Mouse (Mus musculus): ENCODE results near the gene Nipbl.

Nipbl gene

DNA sequence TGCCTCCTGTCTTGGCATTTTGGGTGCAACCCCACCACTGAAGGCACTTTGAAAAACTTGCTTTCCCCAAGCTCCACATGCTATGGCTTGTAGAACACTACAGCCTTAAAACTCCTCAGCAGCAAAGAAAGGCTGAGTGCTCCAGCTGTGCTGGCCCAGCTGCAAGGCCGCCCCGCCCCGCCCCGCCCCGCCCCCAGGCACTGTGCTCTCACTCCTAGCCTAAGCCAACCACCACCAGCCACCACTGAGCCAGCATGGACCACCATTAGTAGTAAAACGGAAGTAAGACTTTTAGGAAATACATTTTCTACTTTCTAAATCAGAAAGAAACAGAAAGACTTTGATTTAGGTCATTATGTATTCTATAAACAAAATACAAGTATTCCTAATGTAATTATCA, 23.4 kb downstream of the Nipbl start:
- DNase-seq (ENCODE audit: low spot score in 2 of 2), result no peak

GRCm38 (mm10) chr15:8416500-8417138, 27.6 kb downstream of the Nipbl start:
- no peak for DNase-seq (ENCODE audit: low spot score in 2 of 2)

DNA sequence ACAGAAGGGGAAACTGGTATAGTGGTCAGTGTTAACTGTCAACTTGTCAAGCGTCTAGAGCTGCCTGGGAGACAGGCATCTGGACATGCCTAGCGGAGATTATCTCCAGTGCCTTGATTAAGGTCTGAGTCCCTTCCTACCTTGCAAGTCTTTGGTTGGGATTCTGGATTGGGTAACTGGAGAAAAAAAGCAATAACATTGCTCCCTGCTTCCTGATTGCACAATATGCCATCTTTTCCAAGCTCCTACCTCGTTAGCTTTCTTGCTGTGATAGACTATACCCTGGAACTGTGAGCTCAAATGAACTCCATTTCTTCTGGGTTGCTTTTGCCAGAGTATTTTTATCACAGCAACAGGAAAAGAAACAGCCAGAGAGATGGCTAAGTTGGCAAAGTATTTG, 30.9 kb downstream of the Nipbl start:
- no peak for DNase-seq (ENCODE audit: low spot score in 2 of 2)

DNA sequence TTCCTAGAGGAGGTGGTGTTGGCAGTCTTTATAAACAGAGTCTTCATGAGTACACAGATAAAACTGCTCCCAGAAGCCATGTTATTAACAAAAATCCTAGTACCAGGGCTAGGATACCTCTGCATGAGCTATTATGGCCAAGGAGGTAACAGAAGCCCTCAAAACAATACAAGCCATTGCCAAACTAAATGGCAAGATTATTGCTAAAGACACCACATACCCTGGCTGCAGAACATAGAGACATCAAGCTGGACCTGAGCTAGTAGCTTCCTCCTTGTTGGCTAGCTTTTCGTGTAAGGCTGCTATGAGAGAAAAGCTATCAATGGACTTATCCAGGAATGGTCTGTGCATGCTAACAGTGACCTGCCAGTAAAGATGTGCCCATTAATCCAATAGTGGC, 32.4 kb downstream of the Nipbl start:
- DNase-seq (ENCODE audit: low spot score in 2 of 2), result no peak

DNA sequence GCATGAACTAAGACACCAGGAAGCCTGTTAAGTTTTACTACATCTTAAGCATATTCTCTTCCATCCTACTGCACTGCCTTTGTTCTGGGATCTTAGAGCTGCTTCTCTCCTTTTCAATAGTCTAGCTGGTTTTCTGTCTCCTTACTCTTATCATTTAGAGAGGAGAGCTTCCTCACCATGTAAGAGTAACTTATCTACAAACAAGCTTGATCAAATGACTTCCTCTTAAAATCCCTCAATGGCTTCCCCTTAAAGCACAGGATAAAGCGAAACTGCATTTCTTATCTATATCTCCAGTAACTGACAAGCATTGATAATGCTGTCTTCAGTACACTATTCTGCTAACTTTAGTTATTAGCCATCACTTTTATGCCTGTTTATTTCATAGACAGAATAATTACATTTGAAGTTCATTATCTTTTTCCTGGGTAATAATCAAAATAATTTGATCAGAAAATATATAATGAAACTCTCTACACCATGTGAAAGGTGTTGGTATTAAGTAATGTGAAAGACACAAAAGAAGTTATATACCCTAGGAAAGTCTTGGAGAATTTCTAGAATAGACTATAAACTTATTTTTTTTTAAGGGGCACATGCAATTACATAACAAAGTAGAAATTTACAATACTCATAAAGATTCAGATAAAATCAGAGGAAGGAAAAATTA, 33.0 kb downstream of the Nipbl start:
- no peak for DNase-seq (ENCODE audit: low spot score in 2 of 2)

- DNase-seq (ENCODE audit: low spot score in 2 of 2), result no peak
Observed at GRCm38 (mm10) chr15:8407082-8407481, 37.2 kb downstream of the Nipbl start.

DNA sequence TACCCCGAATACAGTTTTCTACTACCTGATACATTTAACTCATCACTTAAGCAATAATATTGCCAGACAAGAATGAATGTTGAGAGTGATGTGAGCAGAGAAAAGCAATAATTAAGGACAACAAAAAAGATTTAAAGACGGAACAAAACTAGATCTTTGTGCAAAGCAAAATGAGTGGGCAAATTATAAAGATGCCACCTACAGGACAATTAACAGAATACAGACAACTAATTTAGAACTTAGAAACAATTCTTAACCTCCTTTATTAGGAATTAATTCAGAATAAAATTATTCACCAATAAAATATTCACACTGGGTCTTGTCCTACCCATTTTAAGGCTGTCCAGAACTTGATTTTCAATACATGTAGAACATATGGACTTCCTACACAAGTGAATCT, 38.0 kb downstream of the Nipbl start:
- no peak for DNase-seq (ENCODE audit: low spot score in 2 of 2)

- DNase-seq (ENCODE audit: low spot score in 2 of 2), result no peak
Observed at GRCm38 (mm10) chr15:8402591-8402990, 41.7 kb downstream of the Nipbl start.

DNA sequence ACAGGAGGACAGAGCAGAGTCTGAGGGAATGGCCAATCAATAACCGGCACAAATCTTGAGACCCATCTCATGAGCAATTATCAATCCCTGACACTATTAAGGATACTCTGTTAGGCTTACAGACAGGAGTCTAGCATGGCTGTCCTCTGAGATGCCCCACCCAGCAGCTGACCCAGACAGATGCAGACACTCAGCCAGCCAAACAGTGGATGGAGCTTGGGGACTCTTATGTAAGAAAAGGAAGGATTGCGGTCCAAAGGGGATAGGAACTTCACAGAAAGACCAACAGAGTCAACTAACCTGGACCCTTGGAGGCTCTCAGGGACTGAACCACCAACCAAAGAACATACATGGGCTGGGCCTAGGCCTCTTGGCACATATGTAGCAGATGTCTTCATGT, 42.7 kb downstream of the Nipbl start:
- DNase-seq (ENCODE audit: low spot score in 2 of 2), result no peak

GRCm38 (mm10) chr15:8391764-8392163, 52.5 kb downstream of the Nipbl start:
- no peak for DNase-seq (ENCODE audit: low spot score in 2 of 2)

DNA sequence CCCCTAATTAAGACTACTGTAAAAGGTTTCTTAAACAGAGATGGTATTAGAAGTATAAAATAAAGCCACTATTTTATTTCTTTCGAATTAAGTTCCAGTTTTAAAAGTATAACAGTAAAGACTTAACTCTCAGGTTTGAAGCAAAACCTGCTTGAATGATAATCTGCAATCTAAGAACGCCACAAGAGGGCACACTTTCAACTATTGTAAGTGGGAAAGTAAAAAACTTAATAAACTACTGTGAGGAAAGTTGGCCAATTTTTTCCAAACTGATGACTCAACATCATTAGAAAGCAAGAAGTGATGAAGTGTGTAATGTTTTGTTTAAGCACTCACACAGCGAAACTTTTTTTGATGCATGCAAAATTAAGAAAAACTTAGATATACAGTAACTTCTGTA, 62.0 kb downstream of the Nipbl start:
- peak in 1 of 2 experiments; percentile 16 for DNase-seq (ENCODE audit: low spot score in 2 of 2)

- DNase-seq (ENCODE audit: low spot score in 2 of 2), result no peak
Observed at GRCm38 (mm10) chr15:8375657-8376056, 68.6 kb downstream of the Nipbl start.

- DNase-seq (ENCODE audit: low spot score in 2 of 2), result no peak
Observed at GRCm38 (mm10) chr15:8374724-8375123, 69.5 kb downstream of the Nipbl start.

GRCm38 (mm10) chr15:8347104-8347773, 97.0 kb downstream of the Nipbl start:
- DNase-seq (ENCODE audit: low spot score in 2 of 2), result no peak

DNA sequence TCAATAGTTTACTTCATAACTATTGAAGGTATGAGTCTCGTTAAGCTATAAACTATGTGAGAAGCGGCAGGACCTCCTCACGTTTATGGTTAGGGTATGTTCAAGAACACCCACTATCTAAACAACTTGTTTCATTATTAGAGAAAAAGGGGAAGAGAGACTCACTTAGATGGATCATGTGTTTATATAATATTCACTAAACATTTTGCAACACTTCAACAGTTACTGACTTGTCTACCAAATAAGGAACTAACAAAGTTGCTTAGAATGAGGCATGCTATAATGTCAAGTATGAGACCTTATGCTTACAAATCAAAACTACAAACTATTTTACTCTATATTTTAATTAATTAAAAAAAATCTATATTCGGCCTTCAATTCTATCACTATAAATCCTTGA, 103.7 kb downstream of the Nipbl start:
- no peak for DNase-seq (ENCODE audit: low spot score in 2 of 2)

- no peak for DNase-seq (ENCODE audit: low spot score in 2 of 2)
Observed at GRCm38 (mm10) chr15:8331547-8331946, 112.7 kb downstream of the Nipbl start.

GRCm38 (mm10) chr15:8325629-8326028, 118.6 kb downstream of the Nipbl start:
- DNase-seq (ENCODE audit: low spot score in 2 of 2), result no peak

DNA sequence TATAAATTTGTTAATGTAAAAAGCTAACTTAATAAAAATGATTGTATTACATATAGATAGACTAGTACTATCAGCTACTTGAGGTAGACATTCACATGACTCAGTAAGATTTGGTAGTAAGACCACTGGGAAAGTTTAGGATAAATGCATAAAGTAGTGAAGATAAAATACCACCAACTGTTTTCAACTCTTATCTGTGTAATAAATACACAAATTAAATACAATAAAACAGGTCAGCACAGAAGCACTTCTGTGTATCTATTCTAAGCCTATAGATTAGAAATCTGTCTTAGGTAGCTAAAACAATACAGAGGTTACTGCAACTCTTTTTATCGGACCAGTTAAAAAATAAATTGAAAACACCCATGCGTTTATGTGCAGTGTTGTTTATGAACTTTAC, 119.4 kb downstream of the Nipbl start:
- no peak for DNase-seq (ENCODE audit: low spot score in 2 of 2)

- no peak for DNase-seq (ENCODE audit: low spot score in 2 of 2)
Observed at GRCm38 (mm10) chr15:8324061-8324460, 120.2 kb downstream of the Nipbl start.

- no peak for DNase-seq (ENCODE audit: low spot score in 2 of 2)
Observed at GRCm38 (mm10) chr15:8321491-8321890, 122.8 kb downstream of the Nipbl start.

GRCm38 (mm10) chr15:8319191-8319590, 125.1 kb downstream of the Nipbl start:
- no peak for DNase-seq (ENCODE audit: low spot score in 2 of 2)

GRCm38 (mm10) chr15:8317381-8317780, 126.9 kb downstream of the Nipbl start:
- DNase-seq (ENCODE audit: low spot score in 2 of 2), result no peak

DNA sequence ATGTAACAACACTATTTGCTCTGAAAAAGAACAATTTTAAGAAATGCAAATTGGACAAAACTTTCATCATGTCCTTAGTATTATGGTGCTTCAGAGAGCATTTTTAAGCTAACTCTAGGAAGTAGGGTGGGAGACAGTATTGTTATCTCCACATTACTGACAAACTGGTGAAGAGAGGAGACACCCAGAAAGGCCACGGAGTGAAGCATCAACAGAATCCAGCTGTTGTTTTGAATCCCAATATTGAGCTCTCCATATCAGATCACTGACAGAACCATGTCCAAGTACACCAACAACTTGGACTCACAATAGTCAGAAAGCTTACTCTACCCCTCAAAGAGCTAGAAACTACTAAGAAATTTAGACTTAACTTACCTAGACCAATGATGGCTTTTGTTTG, 138.8 kb downstream of the Nipbl start:
- no peak for DNase-seq (ENCODE audit: low spot score in 2 of 2)
